Mouse (Mus musculus): ENCODE data around the gene Cant1.

- no peak for TF ChIP-seq POLR2A (IDR thresholded peaks at IDR 0.05; ENCODE audit: control insufficient read depth in 1 of 2, insufficient read depth in 1 of 2, low read depth in 1 of 2, low read length in 2 of 2, poor library complexity in 1 of 2)
- no peak for TF ChIP-seq CHD1 (IDR thresholded peaks at IDR 0.05; ENCODE audit: low read depth, low read length)
- no peak for TF ChIP-seq CTCF (IDR thresholded peaks at IDR 0.05 in 2 of 3, conservative IDR thresholded peaks at IDR 0.05 in 1 of 3; ENCODE audit: control insufficient read depth in 1 of 3, insufficient read depth in 1 of 3, low read depth in 2 of 3, low read length in 3 of 3, poor library complexity in 1 of 3, severe bottlenecking in 1 of 3)
- TF ChIP-seq ETS1 (IDR thresholded peaks at IDR 0.05; ENCODE audit: low read depth, low read length), result no peak
- no peak for TF ChIP-seq USF1 (IDR thresholded peaks at IDR 0.05; ENCODE audit: low read depth, low read length)
- TF ChIP-seq NRF1 (IDR thresholded peaks at IDR 0.05; ENCODE audit: insufficient read depth, low read depth, low read length, poor library complexity, severe bottlenecking), result no peak
- no peak for TF ChIP-seq EP300 (IDR thresholded peaks at IDR 0.05; ENCODE audit: low read depth in 1 of 2, low read length in 2 of 2)
- no peak for TF ChIP-seq GATA1 (IDR thresholded peaks at IDR 0.05; ENCODE audit: low read depth, low read length)
- TF ChIP-seq GABPA (IDR thresholded peaks at IDR 0.05; ENCODE audit: low read depth, low read length), result no peak
- no peak for TF ChIP-seq MAX (IDR thresholded peaks at IDR 0.05; ENCODE audit: low read length)
- TF ChIP-seq HCFC1 (IDR thresholded peaks at IDR 0.05; ENCODE audit: low read depth, low read length), result no peak
- no peak for TF ChIP-seq ZMIZ1 (IDR thresholded peaks at IDR 0.05; ENCODE audit: low read depth, low read length)
- TF ChIP-seq MAZ (IDR thresholded peaks at IDR 0.05; ENCODE audit: low read depth, low read length), result no peak
Observed at GRCm38 (mm10) chr11:118375006-118375405, 43.9 kb downstream of the Cant1 start.

Measured in MEL (cell line).